Mouse (Mus musculus) right cerebral cortex, postnatal 10 days (tissue): ENCODE measurements around the gene St3gal3.

ENCODE experiments used
- DNase-seq, 2 experiments: peaks; one replicate each; pipeline ENCODE4 v3.0.0; 2021; ENCODE audit warnings: low spot score in 2 of 2

Gene St3gal3

GRCm38 (mm10) chr4:117928234-117928633, 206.5 kb downstream of the St3gal3 start:
- peak; percentile 59 to 72 for DNase-seq

- DNase-seq: peak; percentile 75 to 77
These were observed 207.9 kb downstream of the St3gal3 start for GRCm38 (mm10) chr4:117926545-117927482.

- DNase-seq: no peak
These were observed 209.8 kb downstream of the St3gal3 start for GRCm38 (mm10) chr4:117924916-117925315.

GRCm38 (mm10) chr4:117923450-117923849, 211.3 kb downstream of the St3gal3 start:
- DNase-seq: peak in 1 of 2 experiments; percentile 24

- DNase-seq: no peak
These were observed 213.4 kb downstream of the St3gal3 start for GRCm38 (mm10) chr4:117921358-117921757.

GRCm38 (mm10) chr4:117918762-117919161, 216.0 kb downstream of the St3gal3 start:
- no peak for DNase-seq

GRCm38 (mm10) chr4:117918261-117918660, 216.5 kb downstream of the St3gal3 start:
- DNase-seq: no peak

- no peak for DNase-seq
These were observed 216.9 kb downstream of the St3gal3 start for GRCm38 (mm10) chr4:117917847-117918246.

GRCm38 (mm10) chr4:117917402-117917801, 217.3 kb downstream of the St3gal3 start:
- no peak for DNase-seq

GRCm38 (mm10) chr4:117916386-117916785, 218.3 kb downstream of the St3gal3 start:
- DNase-seq: no peak

- DNase-seq: peak in 1 of 2 experiments; percentile 40
These were observed 219.1 kb downstream of the St3gal3 start for GRCm38 (mm10) chr4:117915489-117916105.

- DNase-seq: peak; percentile 94 to 95
These were observed 219.9 kb downstream of the St3gal3 start, which contains the start of gene Ipo13 for GRCm38 (mm10) chr4:117914591-117915442. TSS of gene Ipo13 (minus strand) at chr4:117914999.

- DNase-seq: no peak
These were observed 220.7 kb downstream of the St3gal3 start for GRCm38 (mm10) chr4:117914031-117914430.

GRCm38 (mm10) chr4:117913421-117913820, 221.3 kb downstream of the St3gal3 start:
- DNase-seq: peak; percentile 59 to 67

GRCm38 (mm10) chr4:117912685-117913273, 221.9 kb downstream of the St3gal3 start:
- DNase-seq: no peak

- DNase-seq: no peak
These were observed 222.6 kb downstream of the St3gal3 start for GRCm38 (mm10) chr4:117912131-117912561.

GRCm38 (mm10) chr4:117908834-117909453, 225.8 kb downstream of the St3gal3 start:
- DNase-seq: peak; percentile 73 to 87

GRCm38 (mm10) chr4:117906196-117906595, 228.5 kb downstream of the St3gal3 start:
- DNase-seq: no peak

- DNase-seq: peak in 1 of 2 experiments; percentile 28
These were observed 230.0 kb downstream of the St3gal3 start for GRCm38 (mm10) chr4:117904761-117905160.

GRCm38 (mm10) chr4:117904094-117904493, 230.6 kb downstream of the St3gal3 start:
- DNase-seq: peak; percentile 63 to 74

GRCm38 (mm10) chr4:117898111-117898510, 236.6 kb downstream of the St3gal3 start:
- no peak for DNase-seq
